Mouse (Mus musculus) G1E (cell line): Measurements from ENCODE around the gene Macrod2. TPM values are rescaled to one million over a fixed set of nuclear protein-coding genes. Genes with fewer than 3 reads are reported as not detected.

Source experiments
- ATAC-seq: 2 replicates; pipeline ENCODE4 v1.8.0; 2016; ENCODE audit warnings: mild to moderate bottlenecking; ENCODE audit not compliant: insufficient number of reproducible peaks, poor library complexity, low FRiP score, severe bottlenecking; ENCODE audit errors: extremely low read depth
- DNase-seq: peaks from one replicate; pipeline ENCODE4 v3.0.0; 2012; ENCODE audit warnings: low spot score
- H3K27me3 ChIP-seq: 2 replicates; pipeline ENCODE4 v1.6.1; 2012; ENCODE audit warnings: mild to moderate bottlenecking, low read length, inconsistent platforms; ENCODE audit not compliant: insufficient read depth
- H3K36me3 ChIP-seq: replicated peaks from 2 replicates; pipeline ENCODE3; 2012; ENCODE audit warnings: mild to moderate bottlenecking, inconsistent platforms
- H3K4me1 ChIP-seq: 2 replicates; pipeline ENCODE4 v1.6.1; 2012; ENCODE audit warnings: low read depth, low read length, inconsistent platforms, mixed read lengths; ENCODE audit not compliant: insufficient read depth
- H3K4me3 ChIP-seq: 2 replicates; pipeline ENCODE4 v1.5.1; 2012; ENCODE audit warnings: low read depth, mild to moderate bottlenecking, inconsistent platforms, low read length, moderate library complexity, mixed read lengths
- H3K9me3 ChIP-seq: replicated peaks from 2 replicates; pipeline ENCODE4 v1.6.1; 2012; ENCODE audit warnings: inconsistent platforms
- CTCF ChIP-seq: IDR thresholded peaks from 2 replicates; pipeline ENCODE4 v1.5.1; 2012; ENCODE audit warnings: low read depth, low read length, inconsistent platforms, mixed read lengths
- GATA1 ChIP-seq: IDR thresholded peaks from 2 replicates; pipeline ENCODE4 v1.6.1; 2012; ENCODE audit warnings: borderline replicate concordance, low read length, inconsistent platforms, mixed read lengths
- GATA2 ChIP-seq: IDR thresholded peaks from 2 replicates; pipeline ENCODE4 v1.6.1; 2012; ENCODE audit warnings: low read depth, low read length, inconsistent platforms, borderline replicate concordance
- POLR2AphosphoS5 ChIP-seq: IDR thresholded peaks from 2 replicates; pipeline ENCODE4 v1.6.1; 2012; ENCODE audit warnings: low read depth, low read length, inconsistent platforms; ENCODE audit not compliant: insufficient replicate concordance
- TAL1 ChIP-seq: conservative IDR thresholded peaks from 2 replicates; pipeline ENCODE4 v1.6.1; 2012; ENCODE audit warnings: low read depth, low read length, inconsistent platforms, mixed read lengths
- polyA plus RNA-seq: library from polyadenylated mRNA; stranded (reverse); fragments of >175 nt; gene quantifications from 2 replicates; pipeline ENCODE4 v1.2.3, GENCODE M21; 2012
- total RNA-seq, 2 experiments: library from RNA; stranded (forward) in 1 of 2; stranded (reverse) in 1 of 2; fragments of 200-1000 nt in 1 of 2; fragments of >200 nt in 1 of 2; fragmentation: Nextera tagmentation in 1 of 2; gene quantifications; 2 replicates each; pipeline ENCODE4 v1.2.3; 2014 to 2017

Gene Macrod2
- total and polyA plus RNA-seq, 3 experiments, result 0.38 TPM; not detected in 2

GRCm38 (mm10) chr2:141408766-141409165, 1013.7 kb downstream of the Macrod2 start:
- DNase-seq (no peak), ATAC-seq (no peak)
- Histone ChIP-seq H3K36me3 (no peaks in the 10 kb centered on the region), H3K4me1 (no peaks in the 10 kb centered on the region), H3K27me3 (no peaks in the 10 kb centered on the region), H3K4me3 (no peak overlapping the region), H3K9me3 (peaks cover 11% of the 10 kb centered on the region)
- TF ChIP-seq CTCF, result no peak
- no peak for TF ChIP-seq GATA1
- TF ChIP-seq TAL1, result no peak
- no peak for TF ChIP-seq GATA2
- TF ChIP-seq POLR2AphosphoS5, result no peak

- TF ChIP-seq GATA2 (no peak), GATA1 (no peak), CTCF (no peak), POLR2AphosphoS5 (no peak), TAL1 (no peak)
- Histone ChIP-seq H3K9me3 (peaks cover 2% of the 10 kb centered on the region; the same call in 1 of the 2 replicates), H3K4me1 (no peaks in the 10 kb centered on the region), H3K4me3 (no peak overlapping the region), H3K27me3 (no peaks in the 10 kb centered on the region), H3K36me3 (no peaks in the 10 kb centered on the region)
- ATAC-seq (no peak), DNase-seq (no peak)
These were observed 1021.3 kb downstream of the Macrod2 start for GRCm38 (mm10) chr2:141416436-141416835.

GRCm38 (mm10) chr2:141416855-141417544, 1021.9 kb downstream of the Macrod2 start:
- ATAC-seq (no peak), DNase-seq (no peak)
- H3K4me1 ChIP-seq, result no peaks in the 10 kb centered on the region
- no peak overlapping the region for H3K4me3 ChIP-seq
- TF ChIP-seq GATA2 (no peak), CTCF (no peak), POLR2AphosphoS5 (no peak), TAL1 (no peak), GATA1 (no peak)
- H3K27me3 ChIP-seq, result no peaks in the 10 kb centered on the region
- H3K36me3 ChIP-seq, result no peaks in the 10 kb centered on the region
- H3K9me3 ChIP-seq, result peaks cover 2% of the 10 kb centered on the region; the same call in 1 of the 2 replicates

- Histone ChIP-seq H3K9me3 (no peaks in the 10 kb centered on the region), H3K4me1 (no peaks in the 10 kb centered on the region), H3K4me3 (no peak overlapping the region), H3K27me3 (no peaks in the 10 kb centered on the region), H3K36me3 (no peaks in the 10 kb centered on the region)
- DNase-seq (no peak), ATAC-seq (no peak)
- TF ChIP-seq GATA1 (no peak), GATA2 (no peak), TAL1 (no peak), CTCF (no peak), POLR2AphosphoS5 (no peak)
These were observed 1024.7 kb downstream of the Macrod2 start for GRCm38 (mm10) chr2:141419806-141420205.

- no peak for ATAC-seq
- no peaks in the 10 kb centered on the region for H3K9me3 ChIP-seq
- H3K4me1 ChIP-seq, result no peaks in the 10 kb centered on the region
- H3K27me3 ChIP-seq, result no peaks in the 10 kb centered on the region
- H3K36me3 ChIP-seq, result no peaks in the 10 kb centered on the region
- no peak overlapping the region for H3K4me3 ChIP-seq
- no peak for DNase-seq
- TF ChIP-seq GATA2, result no peak
- TF ChIP-seq TAL1, result no peak
- TF ChIP-seq POLR2AphosphoS5, result no peak
- TF ChIP-seq GATA1, result no peak
- no peak for TF ChIP-seq CTCF
These were observed 1039.0 kb downstream of the Macrod2 start for GRCm38 (mm10) chr2:141434084-141434483.

GRCm38 (mm10) chr2:141434731-141435570, 1039.8 kb downstream of the Macrod2 start:
- no peaks in the 10 kb centered on the region for H3K9me3 ChIP-seq
- no peaks in the 10 kb centered on the region for H3K36me3 ChIP-seq
- no peak overlapping the region for H3K4me3 ChIP-seq
- DNase-seq, result no peak
- no peaks in the 10 kb centered on the region for H3K27me3 ChIP-seq
- ATAC-seq, result no peak
- TF ChIP-seq CTCF, result no peak
- no peak for TF ChIP-seq GATA1
- no peak for TF ChIP-seq GATA2
- no peak for TF ChIP-seq POLR2AphosphoS5
- TF ChIP-seq TAL1, result no peak
- H3K4me1 ChIP-seq, result no peaks in the 10 kb centered on the region
